Mouse (Mus musculus) liver, embryonic 11.5 days (tissue): ENCODE results near the gene Plekhg4. TPM values are rescaled to one million over a fixed set of nuclear protein-coding genes. Genes with fewer than 3 reads are reported as not detected.

Experiments used
- ATAC-seq: fragments of 200-750 bp; cut with Nextera tagmentation; replicated peaks from 2 replicates; pipeline ENCODE4 v1.8.0; 2017; ENCODE audit warnings: moderate number of reproducible peaks, mild to moderate bottlenecking, moderate TSS enrichment, moderate library complexity; ENCODE audit not compliant: low FRiP score
- DNase-seq: peaks from one replicate; pipeline ENCODE4 v3.0.0-alpha.2; 2017; ENCODE audit warnings: low spot score
- H3K27ac ChIP-seq: fragments of 300-500 bp; sonication (generic); 2 replicates; pipeline ENCODE4 v1.5.1; 2014; ENCODE audit warnings: mild to moderate bottlenecking, low read depth, low read length, control low read depth
- H3K27me3 ChIP-seq: fragments of 300-500 bp; sonication (generic); replicated peaks from 2 replicates; pipeline ENCODE4 v1.6.1; 2014; ENCODE audit warnings: low read length, mixed read lengths; ENCODE audit not compliant: control insufficient read depth, insufficient read depth
- H3K36me3 ChIP-seq: fragments of 300-500 bp; sonication (generic); 2 replicates; pipeline ENCODE4 v1.6.1; 2014; ENCODE audit warnings: mild to moderate bottlenecking, low read length, moderate library complexity, mixed read lengths; ENCODE audit not compliant: control insufficient read depth, insufficient read depth
- H3K4me1 ChIP-seq: fragments of 300-500 bp; sonication (generic); replicated peaks from 2 replicates; pipeline ENCODE4 v1.6.1; 2014; ENCODE audit warnings: low read length, mixed read lengths; ENCODE audit not compliant: control insufficient read depth, insufficient read depth
- H3K4me2 ChIP-seq: fragments of 300-500 bp; sonication (generic); 2 replicates; pipeline ENCODE4 v1.6.1; 2014; ENCODE audit warnings: mild to moderate bottlenecking, control low read depth, moderate library complexity
- H3K4me3 ChIP-seq: fragments of 300-500 bp; sonication (generic); 2 replicates; pipeline ENCODE4 v1.5.1; 2014; ENCODE audit warnings: low read depth, low read length, control low read depth
- H3K9ac ChIP-seq: fragments of 300-500 bp; sonication (generic); 2 replicates; pipeline ENCODE4 v1.6.1; 2014; ENCODE audit warnings: low read depth, low read length, control low read depth
- H3K9me3 ChIP-seq: fragments of 300-500 bp; sonication (generic); 2 replicates; pipeline ENCODE4 v1.6.1; 2016; ENCODE audit warnings: low read length, inconsistent platforms, mixed read lengths; ENCODE audit not compliant: control insufficient read depth
- WGBS: fragments of 180-500 bp; shearing (Covaris S2); extraction: QIAGEN DNeasy Blood & Tissue Kit; methylation state at CpG from one replicate; pipeline ENCODE4 v1.1.7; 2014; 5-methylcytosine and 5-hydroxymethylcytosine counted together
- polyA plus RNA-seq: library from polyadenylated mRNA; unstranded; fragments of >200 nt; fragmentation: Nextera tagmentation; extraction: Ambion mirVana; gene quantifications from 2 replicates; pipeline ENCODE4 v1.2.1, GENCODE M21; 2014

Plekhg4 gene
- polyA plus RNA-seq, 1 experiment from 2014 or later: not detected

GRCm38 (mm10) chr8:105426878-105427277, 53.8 kb downstream of the Plekhg4 start:
- 60% methylated on average over 6 of the region's 6 CpGs for WGBS
- Histone ChIP-seq H3K36me3 (no peaks in the 10 kb centered on the region), H3K9me3 (no peaks in the 10 kb centered on the region), H3K4me1 (no peaks in the 10 kb centered on the region), H3K27ac (no peak overlapping the region), H3K4me3 (no peak overlapping the region), H3K9ac (no peak overlapping the region), H3K27me3 (0 out of 2 replicates have a peak, but pooled peaks cover 2% of the 10 kb centered on the region), H3K4me2 (no peak overlapping the region)
- no peak for DNase-seq
- no peak for ATAC-seq

GRCm38 (mm10) chr8:105431743-105432515, 58.9 kb downstream of the Plekhg4 start:
- no peaks in the 10 kb centered on the region for H3K9me3 ChIP-seq
- H3K27ac ChIP-seq: no peak overlapping the region
- H3K9ac ChIP-seq: no peak overlapping the region
- no peak overlapping the region for H3K4me3 ChIP-seq
- DNase-seq (no peak), ATAC-seq (no peak)
- no peaks in the 10 kb centered on the region for H3K36me3 ChIP-seq
- H3K4me2 ChIP-seq: no peak overlapping the region
- WGBS: 67% methylated on average over 7 of the region's 7 CpGs
- peaks cover 19% of the 10 kb centered on the region for H3K27me3 ChIP-seq
- no peaks in the 10 kb centered on the region for H3K4me1 ChIP-seq

Other genes starting within 250 kb of the Plekhg4 start
- not detected in 2 replicates for gene Ces4a, start 241.5 kb upstream of the Plekhg4 start, polyA plus RNA-seq
- 31.1 and 32.7 TPM in 2 replicates for gene Cbfb, start 202.6 kb upstream of the Plekhg4 start, polyA plus RNA-seq
- 24.0 and 25.2 TPM in 2 replicates for gene D230025D16Rik, start 148.1 kb upstream of the Plekhg4 start, polyA plus RNA-seq
- gene B3gnt9, start 118.1 kb upstream of the Plekhg4 start, polyA plus RNA-seq: 4.2 and 4.4 TPM in 2 replicates
- gene Tradd, start 108.7 kb upstream of the Plekhg4 start, polyA plus RNA-seq: 23.1 and 23.2 TPM in 2 replicates
- 2.0 and 2.4 TPM in 2 replicates for gene Fbxl8, start 108.6 kb upstream of the Plekhg4 start, polyA plus RNA-seq
- gene Hsf4, start 103.5 kb upstream of the Plekhg4 start, polyA plus RNA-seq: 0.19 TPM in 1 of 2 replicates, not detected in the other
- gene Nol3, start 97.1 kb upstream of the Plekhg4 start, polyA plus RNA-seq: 0.14 and 0.51 TPM in 2 replicates
- gene 4931428F04Rik, start 83.4 kb upstream of the Plekhg4 start, polyA plus RNA-seq: 4.7 and 5.1 TPM in 2 replicates
- gene Exoc3l, start 77.2 kb upstream of the Plekhg4 start, polyA plus RNA-seq: 13.7 and 19.6 TPM in 2 replicates
- 266 and 301 TPM in 2 replicates for gene E2f4, start 75.6 kb upstream of the Plekhg4 start, polyA plus RNA-seq
- 2.6 and 3.0 TPM in 2 replicates for gene Elmo3, start 67.7 kb upstream of the Plekhg4 start, polyA plus RNA-seq
- gene Lrrc29, start 47.0 kb upstream of the Plekhg4 start, polyA plus RNA-seq: 5.7 and 6.2 TPM in 2 replicates
- gene Tmem208, start 46.9 kb upstream of the Plekhg4 start, polyA plus RNA-seq: 138 and 142 TPM in 2 replicates
- 2.3 and 3.1 TPM in 2 replicates for gene Fhod1, start 25.3 kb upstream of the Plekhg4 start, polyA plus RNA-seq
- gene Slc9a5, start 24.4 kb upstream of the Plekhg4 start, polyA plus RNA-seq: 1.5 and 1.6 TPM in 2 replicates
- gene Kctd19, start 40.2 kb downstream of the Plekhg4 start, polyA plus RNA-seq: not detected in 2 replicates
- 0.19 TPM in 1 of 2 replicates, not detected in the other for gene Lrrc36, start 40.3 kb downstream of the Plekhg4 start, polyA plus RNA-seq
- 3.1 and 3.2 TPM in 2 replicates for gene Tppp3, start 98.3 kb downstream of the Plekhg4 start, polyA plus RNA-seq
- 6.4 and 8.9 TPM in 2 replicates for gene Zdhhc1, start 123.6 kb downstream of the Plekhg4 start, polyA plus RNA-seq
- 13.8 and 16.4 TPM in 2 replicates for gene Hsd11b2, start 145.5 kb downstream of the Plekhg4 start, polyA plus RNA-seq
- gene Atp6v0d1, start 192.8 kb downstream of the Plekhg4 start, polyA plus RNA-seq: 74.2 and 76.3 TPM in 2 replicates
- 31.4 and 33.0 TPM in 2 replicates for gene Ripor1, start 232.0 kb downstream of the Plekhg4 start, polyA plus RNA-seq